Mouse (Mus musculus) liver, postnatal 0 days (tissue): ENCODE data around the gene Fam168a. TPM values are rescaled to one million over a fixed set of nuclear protein-coding genes. Genes with fewer than 3 reads are reported as not detected.
A peak's percentile ranks its signal among the peaks of the same experiment; 100 is the strongest.

Source experiments
- ATAC-seq: fragments of 200-750 bp; cut with Nextera tagmentation; 2 replicates; pipeline ENCODE4 v1.8.0; 2017; ENCODE audit warnings: mild to moderate bottlenecking, moderate library complexity
- DNase-seq: peaks from one replicate; pipeline ENCODE4 v3.0.0-alpha.2; 2016
- H3K27ac ChIP-seq: fragments of 300-500 bp; sonication (generic); 2 replicates; pipeline ENCODE4 v1.5.1; 2014; ENCODE audit warnings: antibody characterized with exemption, moderate library complexity, mild to moderate bottlenecking, low read depth
- H3K27me3 ChIP-seq: fragments of 300-500 bp; sonication (generic); 2 replicates; pipeline ENCODE4 v1.6.1; 2014; ENCODE audit warnings: low read length, control low read depth, mixed read lengths; ENCODE audit not compliant: insufficient read depth
- H3K36me3 ChIP-seq: fragments of 300-500 bp; sonication (generic); replicated peaks from 2 replicates; pipeline ENCODE4 v1.6.1; 2014; ENCODE audit warnings: mild to moderate bottlenecking, control low read depth, low read length, moderate library complexity, mixed read lengths; ENCODE audit not compliant: insufficient read depth
- H3K4me1 ChIP-seq: fragments of 300-500 bp; sonication (generic); 2 replicates; pipeline ENCODE4 v1.6.1; 2014; ENCODE audit warnings: antibody characterized with exemption, mild to moderate bottlenecking, control low read depth; ENCODE audit not compliant: insufficient read depth
- H3K4me2 ChIP-seq: fragments of 300-500 bp; sonication (generic); 2 replicates; pipeline ENCODE4 v1.6.1; 2014; ENCODE audit warnings: low read depth, mild to moderate bottlenecking, low read length, moderate library complexity, mixed read lengths
- H3K4me3 ChIP-seq: fragments of 300-500 bp; sonication (generic); 2 replicates; pipeline ENCODE4 v1.5.1; 2014; ENCODE audit warnings: low read depth, low read length
- H3K9ac ChIP-seq: fragments of 300-500 bp; sonication (generic); replicated peaks from 2 replicates; pipeline ENCODE4 v1.6.1; 2014; ENCODE audit warnings: mild to moderate bottlenecking, moderate library complexity
- H3K9me3 ChIP-seq: fragments of 300-500 bp; sonication (generic); 2 replicates; pipeline ENCODE4 v1.6.1; 2016; ENCODE audit warnings: mild to moderate bottlenecking, control low read depth, low read length, mixed read lengths
- CTCF ChIP-seq: sonication (generic); IDR thresholded peaks from 2 replicates; pipeline ENCODE4 v1.5.1; 2016; ENCODE audit warnings: antibody characterized with exemption, low read depth
- EP300 ChIP-seq: IDR thresholded peaks from 2 replicates; pipeline ENCODE4 v1.6.1; 2016; ENCODE audit warnings: antibody characterized with exemption, low read depth, mild to moderate bottlenecking
- WGBS: fragments of 180-500 bp; shearing (Covaris S2); extraction: QIAGEN DNeasy Blood & Tissue Kit; methylation state at CpG from one replicate; pipeline ENCODE4 v1.1.7; 2014; ENCODE audit not compliant: insufficient replicate concordance; 5-methylcytosine and 5-hydroxymethylcytosine counted together
- polyA plus RNA-seq: library from polyadenylated mRNA; unstranded; fragments of >200 nt; fragmentation: Nextera tagmentation; extraction: Ambion mirVana; gene quantifications from 2 replicates; pipeline ENCODE4 v1.2.1, GENCODE M21; 2015

Fam168a gene
- polyA plus RNA-seq, 1 experiment from 2014 or later: 4.3 TPM

- H3K9me3 ChIP-seq: no peaks in the 10 kb centered on the region; the same call in 1 of the 2 replicates
- no peaks in the 10 kb centered on the region for H3K27me3 ChIP-seq
- TF ChIP-seq EP300: peak; percentile 91
- TF ChIP-seq CTCF: no peak
- no peaks in the 10 kb centered on the region for H3K36me3 ChIP-seq
- DNase-seq (no peak), ATAC-seq (0 out of 2 replicates have a peak, but pooled peaks have one; percentile 21)
- no peak overlapping the region for H3K27ac ChIP-seq
- no peak overlapping the region for H3K9ac ChIP-seq
- H3K4me3 ChIP-seq: no peak overlapping the region
- H3K4me1 ChIP-seq: 0 out of 2 replicates have a peak, but pooled peaks cover 2% of the 10 kb centered on the region
- 50% methylated on average over 7 of the region's 7 CpGs for WGBS
- no peak overlapping the region for H3K4me2 ChIP-seq
These were observed 63.2 kb downstream of the Fam168a start for GRCm38 (mm10) chr7:100769534-100770083.

DNA sequence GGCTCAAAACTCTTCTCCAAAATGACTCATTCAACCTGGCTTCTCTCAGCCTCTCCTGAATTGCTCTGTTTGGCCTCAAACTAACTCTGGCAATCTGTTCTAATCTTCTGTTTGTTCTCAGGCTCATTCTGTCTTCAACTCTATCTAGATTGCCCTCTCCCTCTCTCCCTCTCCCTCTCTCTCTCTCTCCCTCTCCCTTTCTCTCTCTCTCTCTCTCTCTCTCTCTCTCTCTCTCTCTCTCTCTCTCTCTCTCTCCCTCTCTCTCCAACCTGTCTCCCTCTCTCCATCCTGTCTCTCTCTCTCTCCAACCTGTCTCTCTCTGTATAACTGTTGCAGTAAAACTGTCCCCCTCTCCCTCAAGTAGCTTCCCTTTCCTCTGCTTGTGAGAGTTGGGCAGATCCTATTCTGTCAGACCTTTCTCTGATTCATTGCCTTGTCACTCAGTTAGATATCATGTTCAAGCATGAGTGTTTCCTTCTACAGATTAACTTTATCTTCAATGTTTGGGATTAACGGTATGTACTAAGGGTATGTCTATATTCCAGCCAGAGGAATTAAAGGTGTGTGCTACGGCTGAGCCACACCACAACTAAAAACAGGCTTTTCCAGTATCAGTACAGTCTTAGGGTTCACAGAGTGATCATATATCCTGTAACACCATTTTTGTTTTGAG lies 64.4 kb downstream of the Fam168a start:
- Histone ChIP-seq H3K4me1 (0 out of 2 replicates have a peak, but pooled peaks cover 2% of the 10 kb centered on the region), H3K27me3 (no peaks in the 10 kb centered on the region), H3K36me3 (no peaks in the 10 kb centered on the region), H3K9me3 (no peaks in the 10 kb centered on the region; the same call in 1 of the 2 replicates), H3K4me2 (no peak overlapping the region), H3K27ac (no peak overlapping the region), H3K4me3 (no peak overlapping the region), H3K9ac (no peak overlapping the region)
- ATAC-seq: no peak
- DNase-seq: no peak
- 58% methylated on average over 2 of the region's 2 CpGs for WGBS
- peak; percentile 60 for TF ChIP-seq EP300
- no peak for TF ChIP-seq CTCF

DNA sequence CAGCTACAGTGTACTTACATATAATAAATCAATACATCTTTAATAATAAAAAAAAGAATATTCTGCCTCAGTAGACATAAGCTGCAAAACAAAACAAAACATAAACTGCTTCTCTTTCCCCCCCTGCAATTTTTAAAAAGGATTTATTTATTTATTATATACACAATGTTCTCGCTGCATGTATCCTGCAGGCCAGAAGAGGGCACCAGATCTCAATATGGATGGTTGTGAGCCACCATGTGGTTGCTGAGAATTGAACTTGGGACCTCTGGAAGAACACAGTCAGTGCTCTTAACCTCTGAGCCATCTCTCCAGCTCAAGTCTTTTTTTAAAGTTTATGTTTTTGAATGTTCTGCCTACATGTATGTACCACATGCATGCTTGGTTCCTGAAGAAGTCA lies 67.8 kb downstream of the Fam168a start:
- H3K4me1 ChIP-seq: 0 out of 2 replicates have a peak, but pooled peaks cover 1% of the 10 kb centered on the region
- WGBS: 73% methylated on average over 1 of the region's 1 CpGs
- no peak for DNase-seq

GRCm38 (mm10) chr7:100775810-100776209 lies 69.4 kb downstream of the Fam168a start:
- no peak overlapping the region for H3K4me3 ChIP-seq
- H3K4me1 ChIP-seq: peaks cover 4% of the 10 kb centered on the region; the same call in 1 of the 2 replicates
- ATAC-seq: no peak
- no peaks in the 10 kb centered on the region for H3K36me3 ChIP-seq
- TF ChIP-seq EP300 (no peak), CTCF (no peak)
- no peaks in the 10 kb centered on the region for H3K9me3 ChIP-seq
- no peak overlapping the region for H3K4me2 ChIP-seq
- 77% methylated on average over 1 of the region's 1 CpGs for WGBS
- no peak for DNase-seq
- no peak overlapping the region for H3K9ac ChIP-seq
- no peak overlapping the region for H3K27ac ChIP-seq
- no peaks in the 10 kb centered on the region for H3K27me3 ChIP-seq

More for the DNA sequence above, 67.8 kb downstream of the Fam168a start:
- Histone ChIP-seq H3K27me3 (no peaks in the 10 kb centered on the region), H3K27ac (no peak overlapping the region), H3K4me3 (no peak overlapping the region), H3K9me3 (no peaks in the 10 kb centered on the region; the same call in 1 of the 2 replicates), H3K4me2 (no peak overlapping the region), H3K36me3 (no peaks in the 10 kb centered on the region), H3K9ac (no peak overlapping the region)
- peak; percentile 47 for TF ChIP-seq CTCF
- TF ChIP-seq EP300: no peak
- ATAC-seq: no peak

DNA sequence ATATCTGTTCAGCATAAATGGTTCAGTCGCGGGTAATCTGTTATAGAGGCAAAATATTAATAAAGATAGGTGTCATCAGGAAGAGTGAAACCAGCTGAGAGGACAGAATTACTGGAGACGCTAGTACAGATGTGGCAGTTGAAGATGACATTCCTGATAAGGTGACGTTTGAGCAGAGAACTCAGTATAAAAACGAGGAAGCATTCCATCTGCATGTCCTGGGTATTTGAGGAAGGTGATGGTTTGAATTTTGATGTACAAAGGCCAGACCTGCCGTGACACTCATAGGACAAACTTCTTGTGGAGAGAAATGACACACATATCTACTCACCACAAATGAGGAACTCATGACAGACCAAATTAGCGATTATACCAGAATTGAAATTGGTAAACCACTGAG lies 73.8 kb downstream of the Fam168a start:
- ATAC-seq (no peak), DNase-seq (no peak)
- Histone ChIP-seq H3K4me3 (no peak overlapping the region), H3K9ac (no peak overlapping the region), H3K4me2 (peak overlapping the region; percentile 9; the same call in 1 of the 2 replicates), H3K27me3 (no peaks in the 10 kb centered on the region), H3K27ac (no peak overlapping the region), H3K36me3 (no peaks in the 10 kb centered on the region), H3K9me3 (no peaks in the 10 kb centered on the region), H3K4me1 (peaks cover 6% of the 10 kb centered on the region; the same call in 1 of the 2 replicates)
- WGBS: 44% methylated on average over 7 of the region's 7 CpGs
- no peak for TF ChIP-seq EP300
- no peak for TF ChIP-seq CTCF

DNA sequence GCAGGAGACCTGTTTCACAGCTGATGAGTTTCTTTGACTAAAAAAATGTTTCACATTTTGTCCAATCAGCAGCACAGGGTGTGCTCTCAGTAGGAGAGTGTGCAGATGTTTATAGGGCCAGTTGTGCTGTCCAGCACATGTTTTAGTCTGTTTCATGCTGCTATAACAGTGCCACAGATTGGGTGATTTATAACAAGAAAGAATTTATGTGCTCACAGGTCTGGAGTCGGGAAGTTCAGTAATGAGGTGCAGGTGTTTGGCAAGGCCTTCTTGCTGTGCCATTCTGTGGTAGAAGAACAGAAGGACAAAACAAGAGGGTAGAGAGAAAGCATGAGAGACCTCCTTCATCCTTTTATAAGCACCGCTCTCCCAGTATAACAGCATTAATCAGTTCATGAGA lies 78.2 kb downstream of the Fam168a start:
- Histone ChIP-seq H3K9ac (no peak overlapping the region), H3K4me1 (peaks cover 6% of the 10 kb centered on the region; the same call in 1 of the 2 replicates), H3K9me3 (no peaks in the 10 kb centered on the region), H3K27ac (no peak overlapping the region), H3K36me3 (no peaks in the 10 kb centered on the region), H3K27me3 (no peaks in the 10 kb centered on the region), H3K4me3 (no peak overlapping the region), H3K4me2 (no peak overlapping the region)
- DNase-seq: no peak
- ATAC-seq: no peak
- WGBS: 89% methylated on average over 2 of the region's 2 CpGs
- TF ChIP-seq EP300 (no peak), CTCF (no peak)
